Mouse (Mus musculus): ENCODE measurements around the gene Ppip5k2.

Ppip5k2 gene

DNA sequence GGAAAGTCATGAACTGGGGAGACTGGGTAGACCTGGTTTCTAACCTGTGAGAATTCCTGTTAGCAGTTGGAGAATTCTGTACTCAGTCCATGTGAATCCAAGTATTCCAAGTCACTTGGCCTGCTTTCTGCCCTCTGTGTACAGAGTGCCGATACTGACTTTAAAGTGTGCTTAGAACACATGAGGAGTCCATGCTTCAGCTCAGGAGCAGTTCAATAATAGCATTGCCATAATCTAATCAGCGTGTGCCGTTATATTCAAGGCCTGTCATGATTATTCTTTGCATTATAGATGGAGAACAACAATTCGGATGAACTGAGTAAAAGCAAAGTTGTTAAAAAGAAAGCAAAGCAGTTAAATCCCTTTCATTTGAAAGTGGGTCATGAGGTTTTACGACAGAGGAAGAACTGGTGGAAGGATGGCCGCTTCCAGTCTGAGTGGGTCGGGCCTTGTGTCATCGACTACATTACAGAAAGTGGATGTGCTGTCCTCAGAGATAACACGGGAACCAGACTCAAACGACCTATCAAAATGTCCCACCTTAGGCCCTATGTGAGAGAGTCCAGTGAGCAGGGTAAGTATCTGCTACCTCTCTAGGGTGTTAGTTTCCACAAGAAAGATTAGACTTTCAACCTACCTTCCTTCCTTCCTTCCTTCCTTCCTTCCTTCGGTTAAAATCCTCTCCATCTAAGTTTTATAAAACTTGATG, 15.6 kb upstream of the Ppip5k2 start:
- Histone ChIP-seq H3K36me3 (ENCODE audit: insufficient read depth, low read length) (peaks cover 10% of the 10 kb centered on the region), H3K4me3 (replicated peaks; ENCODE audit: low read length) (no peak overlapping the region), H3K9me3 (ENCODE audit: low read length) (no peaks in the 10 kb centered on the region), H3K27me3 (ENCODE audit: insufficient read depth, low read length) (no peaks in the 10 kb centered on the region), H3K4me1 (replicated peaks; ENCODE audit: low read depth, low read length) (no peaks in the 10 kb centered on the region)
- no peak for TF ChIP-seq POU5F1 (IDR thresholded peaks at IDR 0.05; ENCODE audit: borderline replicate concordance, low read length)
- TF ChIP-seq NANOG (IDR thresholded peaks at IDR 0.05; ENCODE audit: borderline replicate concordance, low read length) = no peak
- TF ChIP-seq CTCF (conservative IDR thresholded peaks at IDR 0.05; ENCODE audit: low read length) = no peak

DNA sequence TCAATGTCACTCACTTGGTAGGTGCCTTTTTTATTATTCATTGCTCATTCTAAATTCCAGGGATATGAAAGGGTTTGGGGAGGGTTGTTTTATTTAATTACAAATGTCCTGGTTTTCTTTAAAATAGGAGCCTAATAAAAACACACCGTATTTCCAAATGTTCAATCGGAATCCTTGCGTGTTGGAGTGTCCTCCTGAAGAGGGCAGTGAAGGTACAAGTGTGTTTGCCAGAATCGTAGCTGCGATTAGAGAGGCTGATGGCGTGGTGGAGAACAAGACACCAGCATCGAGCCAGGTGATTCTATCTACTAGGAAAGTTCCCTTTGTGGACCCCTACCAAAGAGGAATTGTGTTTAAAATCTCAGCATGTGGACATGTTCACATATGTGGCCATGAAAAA, 14.7 kb upstream of the Ppip5k2 start:
- Histone ChIP-seq H3K27me3 (ENCODE audit: insufficient read depth, low read length) (no peaks in the 10 kb centered on the region), H3K9me3 (ENCODE audit: low read length) (no peaks in the 10 kb centered on the region), H3K4me3 (replicated peaks; ENCODE audit: low read length) (no peak overlapping the region), H3K36me3 (ENCODE audit: insufficient read depth, low read length) (peaks cover 10% of the 10 kb centered on the region), H3K4me1 (replicated peaks; ENCODE audit: low read depth, low read length) (no peaks in the 10 kb centered on the region)
- TF ChIP-seq NANOG (IDR thresholded peaks at IDR 0.05; ENCODE audit: borderline replicate concordance, low read length) (no peak), POU5F1 (IDR thresholded peaks at IDR 0.05; ENCODE audit: borderline replicate concordance, low read length) (no peak), CTCF (conservative IDR thresholded peaks at IDR 0.05; ENCODE audit: low read length) (no peak)

DNA sequence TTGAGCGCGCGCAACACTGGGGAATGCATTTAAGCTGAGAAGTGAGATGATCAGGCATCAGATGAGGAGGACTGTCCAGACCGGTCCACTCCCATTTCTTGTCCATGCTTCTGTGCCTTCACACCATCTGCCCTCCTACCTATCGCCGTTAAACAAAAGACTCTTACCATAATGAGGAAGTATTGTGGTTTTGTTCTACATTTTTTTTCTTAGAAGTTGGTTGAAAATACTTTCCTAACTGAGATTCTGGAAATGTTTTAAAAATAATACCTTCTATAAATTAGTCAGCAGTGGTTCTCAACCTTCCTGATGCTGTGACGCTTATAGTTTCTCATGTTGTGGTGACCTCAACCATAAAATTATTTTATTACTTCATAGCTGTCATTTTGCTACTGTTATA, 11.5 kb upstream of the Ppip5k2 start:
- Histone ChIP-seq H3K27me3 (ENCODE audit: insufficient read depth, low read length) (no peaks in the 10 kb centered on the region), H3K36me3 (ENCODE audit: insufficient read depth, low read length) (peaks cover 10% of the 10 kb centered on the region), H3K4me3 (replicated peaks; ENCODE audit: low read length) (no peak overlapping the region), H3K9me3 (ENCODE audit: low read length) (no peaks in the 10 kb centered on the region), H3K4me1 (replicated peaks; ENCODE audit: low read depth, low read length) (no peaks in the 10 kb centered on the region)
- no peak for TF ChIP-seq POU5F1 (IDR thresholded peaks at IDR 0.05; ENCODE audit: borderline replicate concordance, low read length)
- no peak for TF ChIP-seq NANOG (IDR thresholded peaks at IDR 0.05; ENCODE audit: borderline replicate concordance, low read length)
- no peak for TF ChIP-seq CTCF (conservative IDR thresholded peaks at IDR 0.05; ENCODE audit: low read length)

DNA sequence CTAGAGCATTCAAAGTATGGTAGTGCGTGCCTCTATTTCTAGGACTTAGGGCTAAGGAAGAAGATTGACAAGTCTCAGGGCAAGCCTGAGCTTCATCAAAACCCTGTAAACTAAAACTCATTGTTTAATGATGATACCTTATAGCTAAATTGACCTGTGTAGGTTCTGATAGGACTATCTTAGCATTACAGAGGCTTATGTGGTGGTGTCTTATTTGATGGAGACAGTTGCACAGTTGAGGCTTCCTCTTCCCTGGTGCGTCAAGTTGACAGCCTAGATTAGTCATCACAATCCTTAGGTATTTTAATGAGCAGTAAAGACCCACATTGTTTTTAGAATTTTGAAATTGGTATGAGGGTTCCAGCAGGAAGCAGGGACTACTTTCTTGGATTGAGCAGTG, 3.8 kb upstream of the Ppip5k2 start:
- H3K4me3 ChIP-seq (replicated peaks; ENCODE audit: low read length) = no peak overlapping the region
- no peak for TF ChIP-seq POU5F1 (IDR thresholded peaks at IDR 0.05; ENCODE audit: borderline replicate concordance, low read length)
- TF ChIP-seq NANOG (IDR thresholded peaks at IDR 0.05; ENCODE audit: borderline replicate concordance, low read length) = no peak
- TF ChIP-seq CTCF (conservative IDR thresholded peaks at IDR 0.05; ENCODE audit: low read length) = no peak
- H3K27me3 ChIP-seq (ENCODE audit: insufficient read depth, low read length) = no peaks in the 10 kb centered on the region
- peaks cover 7% of the 10 kb centered on the region for H3K4me1 ChIP-seq (replicated peaks; ENCODE audit: low read depth, low read length)
- H3K9me3 ChIP-seq (ENCODE audit: low read length) = no peaks in the 10 kb centered on the region
- no peaks in the 10 kb centered on the region for H3K36me3 ChIP-seq (ENCODE audit: insufficient read depth, low read length)

DNA sequence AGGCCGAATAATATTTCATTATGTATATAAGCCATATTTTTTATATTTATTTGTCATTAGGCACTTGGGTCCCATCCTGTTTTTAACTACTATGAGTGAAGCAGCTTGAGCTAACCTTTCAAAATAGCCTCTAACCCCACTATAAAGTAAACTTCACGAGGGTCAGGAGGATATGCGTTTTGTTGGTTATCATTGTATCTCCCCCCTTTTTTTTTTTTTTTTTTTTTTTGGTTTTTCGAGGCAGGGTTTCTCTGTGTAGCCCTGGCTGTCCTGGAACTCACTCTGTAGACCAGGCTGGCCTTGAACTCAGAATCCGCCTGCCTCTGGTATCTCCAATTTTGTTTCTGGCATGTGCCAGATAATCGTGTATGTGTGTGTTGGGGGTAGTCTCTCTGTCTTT, 3.2 kb upstream of the Ppip5k2 start:
- TF ChIP-seq POU5F1 (IDR thresholded peaks at IDR 0.05; ENCODE audit: borderline replicate concordance, low read length) (no peak), CTCF (conservative IDR thresholded peaks at IDR 0.05; ENCODE audit: low read length) (no peak), NANOG (IDR thresholded peaks at IDR 0.05; ENCODE audit: borderline replicate concordance, low read length) (no peak)
- Histone ChIP-seq H3K36me3 (ENCODE audit: insufficient read depth, low read length) (no peaks in the 10 kb centered on the region), H3K27me3 (ENCODE audit: insufficient read depth, low read length) (no peaks in the 10 kb centered on the region), H3K9me3 (ENCODE audit: low read length) (no peaks in the 10 kb centered on the region), H3K4me3 (replicated peaks; ENCODE audit: low read length) (no peak overlapping the region), H3K4me1 (replicated peaks; ENCODE audit: low read depth, low read length) (peaks cover 12% of the 10 kb centered on the region)

DNA sequence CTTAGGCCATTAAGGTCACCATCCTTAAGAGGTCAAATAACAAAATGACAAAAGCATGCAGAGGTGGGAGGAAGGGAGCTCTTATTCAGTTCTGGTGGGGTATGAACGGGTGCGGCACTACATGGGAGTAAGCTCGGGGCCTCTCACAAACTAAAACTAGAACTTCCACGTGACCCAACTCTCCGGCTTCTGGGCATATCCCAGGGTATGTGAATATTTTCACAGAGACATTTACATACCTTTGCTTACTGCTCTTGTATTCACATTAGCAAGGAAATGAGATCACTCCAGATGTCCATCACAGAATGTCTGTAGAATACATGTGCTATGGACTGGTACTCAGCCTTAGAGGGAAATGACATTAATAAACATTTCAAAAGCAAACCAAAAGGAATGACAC, 1.5 kb upstream of the Ppip5k2 start:
- H3K4me1 ChIP-seq (replicated peaks; ENCODE audit: low read depth, low read length) = peaks cover 18% of the 10 kb centered on the region
- H3K27me3 ChIP-seq (ENCODE audit: insufficient read depth, low read length) = no peaks in the 10 kb centered on the region
- TF ChIP-seq NANOG (IDR thresholded peaks at IDR 0.05; ENCODE audit: borderline replicate concordance, low read length) (no peak), POU5F1 (IDR thresholded peaks at IDR 0.05; ENCODE audit: borderline replicate concordance, low read length) (no peak), CTCF (conservative IDR thresholded peaks at IDR 0.05; ENCODE audit: low read length) (no peak; the same call in 1 of the 2 replicates)
- H3K4me3 ChIP-seq (replicated peaks; ENCODE audit: low read length) = no peak overlapping the region
- no peaks in the 10 kb centered on the region for H3K9me3 ChIP-seq (ENCODE audit: low read length)
- H3K36me3 ChIP-seq (ENCODE audit: insufficient read depth, low read length) = no peaks in the 10 kb centered on the region

DNA sequence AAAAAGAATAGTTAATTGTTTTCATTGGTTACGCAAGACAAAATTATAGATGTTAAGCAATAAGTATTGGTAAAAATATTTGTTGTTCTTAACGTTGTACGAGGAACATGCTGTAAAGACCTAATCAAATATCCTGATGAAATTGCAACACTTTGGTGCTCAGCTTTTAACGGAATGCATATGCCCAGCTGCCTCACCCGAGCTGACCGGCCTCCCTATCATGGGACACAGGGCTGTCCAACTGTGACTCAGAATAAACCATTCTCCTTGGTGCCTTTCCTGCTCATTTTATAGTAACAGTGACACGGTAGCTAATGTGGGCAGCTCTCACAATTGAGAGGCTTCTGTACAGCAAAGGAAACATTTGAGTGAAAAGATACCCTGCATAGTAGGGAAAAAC, 907 bp upstream of the Ppip5k2 start:
- peak overlapping the region; percentile 98 for H3K4me3 ChIP-seq (replicated peaks; ENCODE audit: low read length)
- H3K36me3 ChIP-seq (ENCODE audit: insufficient read depth, low read length) = no peaks in the 10 kb centered on the region
- H3K9me3 ChIP-seq (ENCODE audit: low read length) = no peaks in the 10 kb centered on the region
- H3K4me1 ChIP-seq (replicated peaks; ENCODE audit: low read depth, low read length) = peaks cover 19% of the 10 kb centered on the region
- no peak for TF ChIP-seq CTCF (conservative IDR thresholded peaks at IDR 0.05; ENCODE audit: low read length)
- no peak for TF ChIP-seq NANOG (IDR thresholded peaks at IDR 0.05; ENCODE audit: borderline replicate concordance, low read length)
- TF ChIP-seq POU5F1 (IDR thresholded peaks at IDR 0.05; ENCODE audit: borderline replicate concordance, low read length) = no peak
- H3K27me3 ChIP-seq (ENCODE audit: insufficient read depth, low read length) = no peaks in the 10 kb centered on the region

DNA sequence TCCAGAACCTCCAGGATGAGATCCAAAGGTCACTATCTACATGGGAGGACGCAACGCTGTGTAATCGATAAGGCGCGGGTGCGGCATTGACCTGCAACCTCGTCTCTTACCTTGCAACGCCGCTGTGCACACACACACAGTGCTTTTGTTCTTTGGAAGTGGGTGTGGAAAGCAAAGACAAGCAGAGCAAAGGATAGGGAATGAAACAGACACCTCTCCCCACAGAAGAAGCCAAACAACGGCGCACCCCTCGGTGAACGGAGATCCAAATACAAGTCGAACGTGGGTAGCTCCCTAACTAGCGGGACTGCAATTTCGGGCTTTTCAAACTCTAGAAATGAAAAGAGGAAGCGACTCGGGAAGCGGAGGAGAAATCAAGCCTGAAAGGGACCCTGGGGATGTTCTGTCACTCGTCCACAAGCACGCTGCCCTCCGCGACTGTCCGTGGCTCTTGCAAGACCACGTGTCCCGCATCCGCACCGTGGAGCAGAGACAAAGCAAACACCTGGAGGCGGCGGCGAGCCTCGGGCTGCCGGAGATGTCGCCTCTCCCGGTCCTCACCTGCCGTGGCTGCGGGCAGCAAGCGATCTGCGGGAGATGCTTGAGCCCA, 812 bp downstream of the Ppip5k2 start:
- no peaks in the 10 kb centered on the region for H3K9me3 ChIP-seq (ENCODE audit: low read length)
- H3K4me1 ChIP-seq (replicated peaks; ENCODE audit: low read depth, low read length) = peaks cover 32% of the 10 kb centered on the region
- TF ChIP-seq NANOG (IDR thresholded peaks at IDR 0.05; ENCODE audit: borderline replicate concordance, low read length) = no peak
- no peak for TF ChIP-seq CTCF (conservative IDR thresholded peaks at IDR 0.05; ENCODE audit: low read length)
- no peaks in the 10 kb centered on the region for H3K27me3 ChIP-seq (ENCODE audit: insufficient read depth, low read length)
- H3K36me3 ChIP-seq (ENCODE audit: insufficient read depth, low read length) = no peaks in the 10 kb centered on the region
- H3K4me3 ChIP-seq (replicated peaks; ENCODE audit: low read length) = peak overlapping the region; percentile 98

Measured in E14TG2a.4 (cell line).